Mouse (Mus musculus) C2C12 (cell line): ENCODE measurements around the gene Cyb5d2. TPM values are rescaled to one million over a fixed set of nuclear protein-coding genes. Genes with fewer than 3 reads are reported as not detected.

Experiments used
- H3K27me3 ChIP-seq: one replicate; pipeline ENCODE4 v1.6.1; 2011; ENCODE audit not compliant: control insufficient read depth, insufficient read depth, insufficient read length
- H3K36me3 ChIP-seq: one replicate; pipeline ENCODE4 v1.6.1; 2011; ENCODE audit not compliant: control insufficient read depth, insufficient read depth
- H3K4me3 ChIP-seq: one replicate; pipeline ENCODE4 v1.5.1; 2011; ENCODE audit warnings: mild to moderate bottlenecking, control low read depth; ENCODE audit not compliant: poor library complexity, insufficient read depth, severe bottlenecking
- H3K79me2 ChIP-seq: one replicate; pipeline ENCODE4 v1.6.1; 2011; ENCODE audit not compliant: control insufficient read depth, insufficient read depth
- H3K79me3 ChIP-seq: one replicate; pipeline ENCODE4 v1.6.1; 2011; ENCODE audit warnings: low read depth, control low read depth
- H3ac ChIP-seq: one replicate; pipeline ENCODE3; 2011; ENCODE audit warnings: low read depth; ENCODE audit not compliant: control insufficient read depth, insufficient read length
- CEBPB ChIP-seq: IDR thresholded peaks from one replicate; pipeline ENCODE4 v1.6.1; 2011; ENCODE audit warnings: low read depth, mild to moderate bottlenecking, control low read depth, moderate library complexity
- CTCF ChIP-seq: IDR thresholded peaks from one replicate; pipeline ENCODE4 v1.5.1; 2011; ENCODE audit not compliant: control insufficient read depth, insufficient read depth, insufficient read length
- FOSL1 ChIP-seq: IDR thresholded peaks from one replicate; pipeline ENCODE4 v1.8.0; 2011; ENCODE audit warnings: mild to moderate bottlenecking, low read length; ENCODE audit not compliant: poor library complexity, insufficient read depth, severe bottlenecking
- MAX ChIP-seq: IDR thresholded peaks from one replicate; pipeline ENCODE4 v1.6.1; 2011; ENCODE audit warnings: mild to moderate bottlenecking, control low read depth
- MYOD1 ChIP-seq: IDR thresholded peaks from one replicate; pipeline ENCODE4 v1.6.1; 2011; ENCODE audit warnings: low read depth; ENCODE audit not compliant: control insufficient read depth, insufficient read length
- MYOG ChIP-seq: IDR thresholded peaks from one replicate; pipeline ENCODE4 v1.6.1; 2011; ENCODE audit not compliant: control insufficient read depth, insufficient read length; ENCODE audit errors: extremely low read depth
- USF1 ChIP-seq: IDR thresholded peaks from one replicate; pipeline ENCODE4 v1.6.1; 2011; ENCODE audit warnings: low read depth, mild to moderate bottlenecking, control low read depth, moderate library complexity
- long read RNA-seq, 2 experiments: library from polyadenylated mRNA; unstranded; transcript quantifications; one replicate each; pipeline ENCODE4 v2.0.0; 2019 to 2020
- polyA plus RNA-seq: library from polyadenylated mRNA; unstranded; fragments of >200 nt; fragmentation: generic; extraction: Trizol; gene quantifications from one replicate; pipeline ENCODE4 v1.2.1, GENCODE M21; 2012; ENCODE audit warnings: missing spikeins

Gene Cyb5d2
- polyA plus RNA-seq: 5.5 TPM
- long read RNA-seq, experiment 1, partial matches to known transcripts: 0 of 9 reads
- long read RNA-seq, experiment 1, other reads (novel, unspliced or antisense): 3 of 9 reads
- long read RNA-seq, experiment 2, transcript Cyb5d2-203 (4 exons, 2,158 nt): major isoform, 11 of 21 reads
- long read RNA-seq, experiment 2, transcript Cyb5d2-201 (4 exons, 2,393 nt): minor isoform, 9 of 21 reads
- long read RNA-seq, experiment 2, partial matches to known transcripts: 0 of 21 reads
- long read RNA-seq, experiment 2, other reads (novel, unspliced or antisense): 0 of 21 reads

DNA sequence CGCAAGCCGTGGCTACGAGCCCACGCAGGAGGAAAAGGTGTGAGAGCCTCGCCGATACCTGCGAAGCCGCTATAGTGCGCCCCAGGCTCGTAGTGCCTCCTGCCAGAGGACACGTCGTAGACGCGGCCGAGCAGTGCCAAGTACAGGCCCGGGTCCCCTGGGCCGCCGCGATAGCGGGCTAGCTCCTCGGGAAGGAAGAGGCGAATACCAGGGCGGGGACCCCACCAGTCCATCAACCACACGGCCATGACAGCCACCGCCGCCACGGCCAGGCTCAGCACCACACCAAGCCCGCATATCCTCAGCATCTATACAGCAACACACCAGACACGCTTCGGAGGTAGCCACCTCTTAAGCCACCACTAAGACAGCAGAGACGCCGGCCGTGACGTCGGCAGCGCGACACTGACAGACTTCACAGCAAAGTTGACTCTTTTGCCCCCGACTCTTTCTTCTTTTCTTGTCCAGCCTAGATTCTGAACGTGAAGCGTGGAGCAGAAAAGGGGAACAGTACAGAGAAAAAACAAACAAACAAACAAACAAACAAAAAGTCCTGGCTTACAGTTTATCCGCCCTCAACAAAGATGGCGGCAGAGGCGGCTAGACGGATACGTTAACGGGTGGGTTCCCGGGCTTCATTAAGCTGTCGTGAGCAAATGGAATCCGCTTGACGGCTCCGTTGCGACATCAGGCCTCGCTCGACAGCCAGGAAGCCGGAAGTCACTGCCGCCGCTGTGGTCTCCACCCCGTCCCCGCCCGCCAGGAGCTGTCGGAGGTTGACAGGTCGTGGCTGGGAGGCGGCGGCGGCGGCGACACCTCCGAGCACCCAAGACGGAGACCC lies at the start of gene Cyb5d2, which contains the start of gene Zzef1:
Cyb5d2 (minus strand) TSS at position 688 of the 841 bp plus-strand sequence.
Zzef1 (plus strand) TSS at position 772 of the 841 bp plus-strand sequence.
- H3ac ChIP-seq: peak within 1 kb of the TSS; percentile 91
- H3K79me2 ChIP-seq: peaks cover 73% of the 10 kb centered on the region
- peaks cover 19% of the 10 kb centered on the region for H3K36me3 ChIP-seq
- peaks cover 50% of the 10 kb centered on the region for H3K79me3 ChIP-seq
- H3K27me3 ChIP-seq: no peaks in the 10 kb centered on the region
- H3K4me3 ChIP-seq: peak within 1 kb of the TSS; percentile 92
- TF ChIP-seq MYOG (no peak), MAX (peak; percentile 53), CEBPB (peak; percentile 94)

DNA sequence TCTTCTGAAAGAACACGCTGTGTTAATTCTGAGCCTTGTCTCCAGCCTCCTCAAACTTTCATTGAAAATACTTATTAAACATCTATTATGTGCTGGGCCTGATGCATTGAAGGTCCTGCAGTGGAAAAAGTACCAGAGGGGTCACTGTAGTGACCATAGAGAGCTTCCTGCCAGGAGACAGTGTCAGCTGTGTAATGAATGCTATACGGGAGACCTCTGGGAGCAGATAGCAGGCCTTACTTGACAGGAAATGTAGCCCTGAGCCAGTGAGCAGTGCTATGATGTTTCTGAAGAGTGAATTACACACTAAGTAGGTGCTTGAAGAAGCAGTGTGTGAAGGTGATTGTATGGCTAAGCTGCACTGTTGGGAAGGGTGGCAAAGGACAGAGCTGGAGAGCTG lies 49.6 kb upstream of the Cyb5d2 start:
- Histone ChIP-seq H3K79me2 (peaks cover 25% of the 10 kb centered on the region), H3K27me3 (no peaks in the 10 kb centered on the region), H3K79me3 (peaks cover 12% of the 10 kb centered on the region), H3ac (no peak overlapping the region), H3K36me3 (peaks cover 39% of the 10 kb centered on the region), H3K4me3 (no peak overlapping the region)
- TF ChIP-seq CEBPB (no peak), MAX (no peak), FOSL1 (no peak), MYOD1 (no peak), USF1 (no peak), MYOG (no peak), CTCF (no peak)

- H3K36me3 ChIP-seq: peaks cover 42% of the 10 kb centered on the region
- TF ChIP-seq MYOG (no peak), CEBPB (no peak), MYOD1 (no peak), MAX (no peak), USF1 (no peak), CTCF (no peak), FOSL1 (no peak)
Measured at GRCm38 (mm10) chr11:72843576-72843975, 47.6 kb upstream of the Cyb5d2 start.

DNA sequence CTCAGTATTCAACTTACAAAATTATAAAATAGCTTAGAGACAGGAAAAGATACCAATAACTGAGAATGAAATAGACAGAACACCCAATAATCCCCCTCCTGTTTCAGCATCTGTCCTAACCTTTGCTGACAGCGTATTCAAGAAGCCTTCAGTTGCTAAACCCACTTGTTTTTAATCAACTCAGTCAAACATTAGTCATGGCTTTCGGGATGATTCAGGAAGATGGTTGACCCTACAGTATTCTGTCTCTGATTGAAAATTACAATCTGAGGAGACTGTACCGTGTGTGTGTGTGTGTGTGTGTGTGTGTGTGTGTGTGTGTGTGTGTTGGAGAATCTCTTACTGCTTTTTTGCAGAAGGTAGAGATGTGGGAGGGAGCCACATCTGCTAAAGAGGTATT lies 46.8 kb upstream of the Cyb5d2 start:
- Histone ChIP-seq H3K79me2 (peaks cover 27% of the 10 kb centered on the region), H3K79me3 (peaks cover 12% of the 10 kb centered on the region), H3K4me3 (no peak overlapping the region), H3ac (no peak overlapping the region), H3K36me3 (peaks cover 42% of the 10 kb centered on the region), H3K27me3 (no peaks in the 10 kb centered on the region)
- peak; percentile 28 for TF ChIP-seq CEBPB
- no peak for TF ChIP-seq MAX
- no peak for TF ChIP-seq MYOD1
- TF ChIP-seq USF1: no peak
- no peak for TF ChIP-seq CTCF
- TF ChIP-seq FOSL1: no peak

More at GRCm38 (mm10) chr11:72843576-72843975, 47.6 kb upstream of the Cyb5d2 start:
- Histone ChIP-seq H3K79me2 (peaks cover 27% of the 10 kb centered on the region), H3K27me3 (no peaks in the 10 kb centered on the region), H3K4me3 (no peak overlapping the region), H3ac (no peak overlapping the region), H3K79me3 (peaks cover 12% of the 10 kb centered on the region)

DNA sequence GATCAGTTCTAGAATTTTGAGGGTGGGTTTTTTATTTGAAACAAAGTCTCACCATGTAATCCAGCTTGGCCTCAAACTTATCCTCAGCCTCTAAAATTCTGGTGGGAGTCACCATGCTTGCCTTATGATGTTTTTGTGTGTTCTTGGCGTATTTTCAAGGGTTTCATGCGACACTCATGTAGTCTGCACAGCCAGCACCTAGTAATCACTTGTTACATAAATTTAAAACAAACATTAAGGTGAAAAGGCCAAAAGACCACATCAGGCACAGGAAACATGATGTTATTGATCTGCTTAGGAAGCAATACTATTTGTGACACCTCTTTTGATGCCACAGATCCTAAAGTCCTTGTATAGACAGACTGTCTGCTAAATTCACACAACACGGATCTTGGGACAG lies 33.9 kb upstream of the Cyb5d2 start:
- Histone ChIP-seq H3K27me3 (no peaks in the 10 kb centered on the region), H3K36me3 (peaks cover 79% of the 10 kb centered on the region), H3K79me2 (no peaks in the 10 kb centered on the region), H3ac (no peak overlapping the region), H3K79me3 (no peaks in the 10 kb centered on the region), H3K4me3 (no peak overlapping the region)
- no peak for TF ChIP-seq FOSL1

GRCm38 (mm10) chr11:72821041-72821440 lies 25.1 kb upstream of the Cyb5d2 start:
- TF ChIP-seq CTCF (no peak), USF1 (no peak), CEBPB (no peak), MYOD1 (no peak), MAX (no peak)
- H3K27me3 ChIP-seq: no peaks in the 10 kb centered on the region
- no peak overlapping the region for H3ac ChIP-seq
- no peak overlapping the region for H3K4me3 ChIP-seq
- peaks cover 54% of the 10 kb centered on the region for H3K36me3 ChIP-seq
- H3K79me2 ChIP-seq: peaks cover 18% of the 10 kb centered on the region
- H3K79me3 ChIP-seq: peaks cover 9% of the 10 kb centered on the region
